Mouse (Mus musculus): ENCODE measurements around the gene Sept11. TPM values are rescaled to one million over a fixed set of nuclear protein-coding genes. Genes with fewer than 3 reads are reported as not detected.
A peak's percentile ranks its signal among the peaks of the same experiment; 100 is the strongest.

Gene Sept11
- polyA plus RNA-seq, 1 experiment, result 102 TPM

- H3K4me3 ChIP-seq (ENCODE audit: insufficient read depth, poor library complexity, severe bottlenecking), result no peak overlapping the region
- no peaks in the 10 kb centered on the region for H3K36me3 ChIP-seq (ENCODE audit: control insufficient read depth, insufficient read depth)
- H3K79me3 ChIP-seq (ENCODE audit: low read depth), result no peaks in the 10 kb centered on the region
- H3ac ChIP-seq (ENCODE audit: control insufficient read depth, insufficient read length, low read depth), result no peak overlapping the region
- no peaks in the 10 kb centered on the region for H3K27me3 ChIP-seq (ENCODE audit: control insufficient read depth, insufficient read depth, insufficient read length)
- TF ChIP-seq MYOG (IDR thresholded peaks at IDR 0.05; ENCODE audit: control insufficient read depth, extremely low read depth, insufficient read length), result no peak
- peak; percentile 13 for TF ChIP-seq MYOD1 (IDR thresholded peaks at IDR 0.05; ENCODE audit: control insufficient read depth, insufficient read length, low read depth)
- no peaks in the 10 kb centered on the region for H3K79me2 ChIP-seq (ENCODE audit: control insufficient read depth, insufficient read depth)
Measured at GRCm38 (mm10) chr5:93053606-93054397, 39.4 kb upstream of the Sept11 start.

- Histone ChIP-seq H3K36me3 (ENCODE audit: control insufficient read depth, insufficient read depth) (no peaks in the 10 kb centered on the region), H3K4me3 (ENCODE audit: insufficient read depth, poor library complexity, severe bottlenecking) (no peak overlapping the region), H3ac (ENCODE audit: control insufficient read depth, insufficient read length, low read depth) (no peak overlapping the region), H3K79me2 (ENCODE audit: control insufficient read depth, insufficient read depth) (no peaks in the 10 kb centered on the region), H3K27me3 (ENCODE audit: control insufficient read depth, insufficient read depth, insufficient read length) (no peaks in the 10 kb centered on the region), H3K79me3 (ENCODE audit: low read depth) (no peaks in the 10 kb centered on the region)
- TF ChIP-seq FOSL1 (IDR thresholded peaks at IDR 0.05; ENCODE audit: insufficient read depth, low read length, poor library complexity, severe bottlenecking) (no peak), MYOD1 (IDR thresholded peaks at IDR 0.05; ENCODE audit: control insufficient read depth, insufficient read length, low read depth) (no peak), CTCF (IDR thresholded peaks at IDR 0.05; ENCODE audit: control insufficient read depth, insufficient read depth, insufficient read length) (no peak), CEBPB (IDR thresholded peaks at IDR 0.05; ENCODE audit: low read depth) (no peak), MYOG (IDR thresholded peaks at IDR 0.05; ENCODE audit: control insufficient read depth, extremely low read depth, insufficient read length) (no peak), MAX (IDR thresholded peaks at IDR 0.05) (no peak), USF1 (IDR thresholded peaks at IDR 0.05; ENCODE audit: low read depth) (no peak)
Measured at GRCm38 (mm10) chr5:93060865-93061264, 32.4 kb upstream of the Sept11 start.

- Histone ChIP-seq H3K79me2 (ENCODE audit: control insufficient read depth, insufficient read depth) (no peaks in the 10 kb centered on the region), H3K4me3 (ENCODE audit: insufficient read depth, poor library complexity, severe bottlenecking) (no peak overlapping the region), H3K36me3 (ENCODE audit: control insufficient read depth, insufficient read depth) (no peaks in the 10 kb centered on the region), H3K79me3 (ENCODE audit: low read depth) (no peaks in the 10 kb centered on the region), H3K27me3 (ENCODE audit: control insufficient read depth, insufficient read depth, insufficient read length) (no peaks in the 10 kb centered on the region), H3ac (ENCODE audit: control insufficient read depth, insufficient read length, low read depth) (no peak overlapping the region)
- TF ChIP-seq CTCF (IDR thresholded peaks at IDR 0.05; ENCODE audit: control insufficient read depth, insufficient read depth, insufficient read length), result no peak
Measured at GRCm38 (mm10) chr5:93077661-93078323, 15.4 kb upstream of the Sept11 start.

- H3K36me3 ChIP-seq (ENCODE audit: control insufficient read depth, insufficient read depth), result no peaks in the 10 kb centered on the region
- H3K27me3 ChIP-seq (ENCODE audit: control insufficient read depth, insufficient read depth, insufficient read length), result no peaks in the 10 kb centered on the region
- TF ChIP-seq MAX (IDR thresholded peaks at IDR 0.05) (no peak), FOSL1 (IDR thresholded peaks at IDR 0.05; ENCODE audit: insufficient read depth, low read length, poor library complexity, severe bottlenecking) (no peak), MYOG (IDR thresholded peaks at IDR 0.05; ENCODE audit: control insufficient read depth, extremely low read depth, insufficient read length) (no peak), CTCF (IDR thresholded peaks at IDR 0.05; ENCODE audit: control insufficient read depth, insufficient read depth, insufficient read length) (no peak), CEBPB (IDR thresholded peaks at IDR 0.05; ENCODE audit: low read depth) (no peak), MYOD1 (IDR thresholded peaks at IDR 0.05; ENCODE audit: control insufficient read depth, insufficient read length, low read depth) (no peak), USF1 (IDR thresholded peaks at IDR 0.05; ENCODE audit: low read depth) (no peak)
- H3K79me2 ChIP-seq (ENCODE audit: control insufficient read depth, insufficient read depth), result no peaks in the 10 kb centered on the region
- no peak overlapping the region for H3ac ChIP-seq (ENCODE audit: control insufficient read depth, insufficient read length, low read depth)
- no peaks in the 10 kb centered on the region for H3K79me3 ChIP-seq (ENCODE audit: low read depth)
- H3K4me3 ChIP-seq (ENCODE audit: insufficient read depth, poor library complexity, severe bottlenecking), result no peak overlapping the region
Measured at GRCm38 (mm10) chr5:93079596-93079995, 13.6 kb upstream of the Sept11 start.

DNA sequence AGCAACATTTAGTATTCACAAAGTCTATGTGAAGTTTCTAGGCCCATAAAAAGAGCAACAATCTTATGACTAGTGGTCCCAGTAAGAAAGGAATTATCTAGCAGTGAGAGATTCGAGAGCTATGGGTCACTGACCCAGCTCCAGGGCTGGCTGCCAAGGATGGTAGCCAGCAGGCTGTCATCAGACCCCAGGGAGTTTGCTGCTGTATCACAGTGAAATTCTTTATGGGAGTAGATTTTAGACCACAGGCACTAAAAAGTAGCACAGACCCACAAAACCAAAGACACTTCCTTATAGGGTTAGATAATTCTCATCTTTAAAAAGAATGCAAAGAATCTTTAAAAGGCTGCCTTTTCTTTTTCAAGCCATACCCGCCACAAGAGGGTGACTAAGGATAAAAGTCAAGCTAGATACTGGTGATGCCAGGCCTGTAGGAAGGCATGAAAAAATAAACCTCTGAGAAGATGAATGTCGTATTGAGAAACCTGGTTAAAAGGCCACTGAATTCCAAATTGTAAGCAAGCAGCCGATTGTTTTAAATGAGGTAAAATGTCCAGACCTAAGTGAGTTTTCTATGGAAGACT, 8.1 kb upstream of the Sept11 start:
- TF ChIP-seq FOSL1 (IDR thresholded peaks at IDR 0.05; ENCODE audit: insufficient read depth, low read length, poor library complexity, severe bottlenecking) (no peak), MYOG (IDR thresholded peaks at IDR 0.05; ENCODE audit: control insufficient read depth, extremely low read depth, insufficient read length) (no peak), USF1 (IDR thresholded peaks at IDR 0.05; ENCODE audit: low read depth) (no peak), CTCF (IDR thresholded peaks at IDR 0.05; ENCODE audit: control insufficient read depth, insufficient read depth, insufficient read length) (no peak), MYOD1 (IDR thresholded peaks at IDR 0.05; ENCODE audit: control insufficient read depth, insufficient read length, low read depth) (no peak), CEBPB (IDR thresholded peaks at IDR 0.05; ENCODE audit: low read depth) (no peak), MAX (IDR thresholded peaks at IDR 0.05) (no peak)
- Histone ChIP-seq H3K36me3 (ENCODE audit: control insufficient read depth, insufficient read depth) (no peaks in the 10 kb centered on the region), H3K79me2 (ENCODE audit: control insufficient read depth, insufficient read depth) (no peaks in the 10 kb centered on the region), H3K79me3 (ENCODE audit: low read depth) (no peaks in the 10 kb centered on the region), H3K27me3 (ENCODE audit: control insufficient read depth, insufficient read depth, insufficient read length) (no peaks in the 10 kb centered on the region), H3K4me3 (ENCODE audit: insufficient read depth, poor library complexity, severe bottlenecking) (no peak overlapping the region), H3ac (ENCODE audit: control insufficient read depth, insufficient read length, low read depth) (no peak overlapping the region)
